14 mouse cellular contexts compared by ENCODE assay signal in the genomic region with DNA sequence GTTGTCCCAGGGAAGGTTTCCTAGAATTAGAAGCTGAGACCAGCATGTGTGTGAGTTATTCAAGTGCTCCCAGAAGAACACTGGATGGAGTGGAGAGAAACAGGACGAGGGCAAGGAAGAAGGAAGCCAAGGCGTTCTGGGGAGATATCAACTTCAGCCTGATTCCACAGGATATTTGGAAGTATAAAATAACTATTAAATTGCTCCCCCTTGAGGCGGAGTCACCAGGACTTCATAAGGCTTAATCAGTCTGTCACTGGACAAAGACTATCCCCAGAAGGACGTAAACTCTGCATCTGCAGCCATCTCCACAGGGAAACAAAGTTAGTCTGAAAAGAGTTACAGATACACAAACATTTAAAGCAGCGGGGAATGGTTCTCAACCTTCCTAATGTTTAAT.
DNase-seq lines count a peak whose midpoint lies in the region; ATAC-seq and TF ChIP-seq lines count a peak whose summit lies in the region.
"Had no signal": no experiment of that assay in that cellular context is flagged by ENCODE, and none has a peak within 500 bp of the region (broad histone marks: within the 10 kb centered on the region; RNA-seq: fewer than 3 reads in every experiment).

No protein-coding gene starts in this region.

- TF ChIP-seq POLR2A in lung, adult 2 months (IDR thresholded peaks at IDR 0.05; ENCODE audit: borderline replicate concordance, extremely low read depth, low read depth, low read length) = no peak

- peaks cover 5% of the 10 kb centered on the region; the same call in 1 of the 2 replicates for H3K4me1 ChIP-seq in hindbrain, postnatal 0 days (ENCODE audit: insufficient read depth, low read length)
- no peaks in the 10 kb centered on the region; the same call in none of the 2 replicates for H3K4me1 ChIP-seq in hindbrain, embryonic 16.5 days (ENCODE audit: control insufficient read depth, insufficient read depth, low read depth, low read length)
- no peaks in the 10 kb centered on the region for H3K4me1 ChIP-seq in lung, postnatal 0 days (ENCODE audit: insufficient read depth, low read depth, low read length)
- H3K4me1 ChIP-seq in lung, adult 2 months (ENCODE audit: control insufficient read depth, insufficient read depth, low read length) = no peaks in the 10 kb centered on the region
- H3K4me1 ChIP-seq: embryonic facial prominence, embryonic 13.5 days; forebrain, embryonic 15.5 days; heart, embryonic 13.5 days; liver, embryonic 15.5 days had no signal

- H3K27me3 ChIP-seq in hindbrain, postnatal 0 days (ENCODE audit: insufficient read depth, low read length) = no peaks in the 10 kb centered on the region
- H3K27me3 ChIP-seq in hindbrain, embryonic 16.5 days (replicated peaks; ENCODE audit: control insufficient read depth, insufficient read depth, low read length) = no peaks in the 10 kb centered on the region
- no peaks in the 10 kb centered on the region for H3K27me3 ChIP-seq in lung, postnatal 0 days (replicated peaks; ENCODE audit: insufficient read depth, low read length)
- H3K27me3 ChIP-seq: embryonic facial prominence, embryonic 13.5 days; forebrain, embryonic 15.5 days; heart, embryonic 13.5 days; liver, embryonic 15.5 days; midbrain, embryonic 15.5 days had no signal

- WGBS in hindbrain, postnatal 0 days = 74% methylated on average over 5 of the region's 5 CpGs
- 69% methylated on average over 5 of the region's 5 CpGs for WGBS in hindbrain, embryonic 16.5 days
- 48% methylated on average over 5 of the region's 5 CpGs for WGBS in lung, postnatal 0 days
- WGBS in lung, adult 2 months = 50% methylated on average over 5 of the region's 5 CpGs

- no peak for TF ChIP-seq EP300 in lung, postnatal 0 days (IDR thresholded peaks at IDR 0.05)

- H3K36me3 ChIP-seq in hindbrain, postnatal 0 days (ENCODE audit: insufficient read depth, low read length) = no peaks in the 10 kb centered on the region
- H3K36me3 ChIP-seq in hindbrain, embryonic 16.5 days (ENCODE audit: control insufficient read depth, insufficient read depth, low read length) = no peaks in the 10 kb centered on the region
- H3K36me3 ChIP-seq in lung, postnatal 0 days (ENCODE audit: insufficient read depth, low read length) = no peaks in the 10 kb centered on the region
- H3K36me3 ChIP-seq: embryonic facial prominence, embryonic 13.5 days; forebrain, embryonic 15.5 days; heart, embryonic 13.5 days; liver, embryonic 15.5 days; midbrain, embryonic 15.5 days had no signal

- H3K27ac ChIP-seq in hindbrain, postnatal 0 days = no peak overlapping the region
- H3K27ac ChIP-seq in hindbrain, embryonic 16.5 days (ENCODE audit: low read depth, low read length) = no peak overlapping the region
- no peak overlapping the region for H3K27ac ChIP-seq in lung, postnatal 0 days (ENCODE audit: low read length)
- H3K27ac ChIP-seq: embryonic facial prominence, embryonic 13.5 days; forebrain, embryonic 15.5 days; heart, embryonic 13.5 days; liver, embryonic 15.5 days; midbrain, embryonic 15.5 days had no signal

- DNase-seq in adrenal gland, postnatal 10 days = peak; percentile 19
- DNase-seq in adrenal gland, postnatal 14 days = no peak
- no peak for DNase-seq in hindbrain, postnatal 0 days (ENCODE audit: low spot score)
- peak; percentile 38 for DNase-seq in lung, postnatal 0 days (ENCODE audit: low spot score)
- DNase-seq in lung, adult 2 months = no peak
- peak; percentile 26 for DNase-seq in heart, postnatal 4 days
- no peak for DNase-seq in urinary bladder, postnatal 14 days (ENCODE audit: low spot score)

- H3K4me3 ChIP-seq in hindbrain, postnatal 0 days (ENCODE audit: low read length) = no peak overlapping the region
- H3K4me3 ChIP-seq in hindbrain, embryonic 16.5 days (ENCODE audit: low read length) = no peak overlapping the region
- no peak overlapping the region for H3K4me3 ChIP-seq in lung, postnatal 0 days (ENCODE audit: low read depth, low read length)
- no peak overlapping the region for H3K4me3 ChIP-seq in lung, adult 2 months (replicated peaks; ENCODE audit: extremely low read depth, low read depth, low read length)
- H3K4me3 ChIP-seq: embryonic facial prominence, embryonic 13.5 days; forebrain, embryonic 15.5 days; heart, embryonic 13.5 days; liver, embryonic 15.5 days; midbrain, embryonic 15.5 days had no signal

- no peak overlapping the region for H3K4me2 ChIP-seq in hindbrain, postnatal 0 days (ENCODE audit: low read depth, low read length)
- H3K4me2 ChIP-seq in hindbrain, embryonic 16.5 days (ENCODE audit: low read length) = no peak overlapping the region
- no peak overlapping the region for H3K4me2 ChIP-seq in lung, postnatal 0 days (replicated peaks; ENCODE audit: low read depth, low read length)
- H3K4me2 ChIP-seq: embryonic facial prominence, embryonic 13.5 days; forebrain, embryonic 15.5 days; heart, embryonic 13.5 days; liver, embryonic 15.5 days had no signal

- 0 out of 2 replicates have a peak, but pooled peaks have one; percentile 21 for TF ChIP-seq CTCF in hindbrain, postnatal 0 days (IDR thresholded peaks at IDR 0.05; ENCODE audit: low read depth)
- peak; percentile 55 for TF ChIP-seq CTCF in lung, postnatal 0 days (IDR thresholded peaks at IDR 0.05)
- TF ChIP-seq CTCF in lung, adult 2 months (IDR thresholded peaks at IDR 0.05; ENCODE audit: insufficient read depth, low read length) = no peak

- ATAC-seq in hindbrain, postnatal 0 days = no peak
- ATAC-seq in hindbrain, embryonic 16.5 days = no peak
- ATAC-seq in lung, postnatal 0 days = no peak
- ATAC-seq: forebrain, embryonic 15.5 days; inflammation-experienced regulatory T-cells, adult 6 months had no signal

- H3K9ac ChIP-seq in hindbrain, postnatal 0 days (replicated peaks; ENCODE audit: low read length) = no peak overlapping the region
- no peak overlapping the region for H3K9ac ChIP-seq in hindbrain, embryonic 16.5 days (ENCODE audit: low read depth, low read length)
- H3K9ac ChIP-seq in lung, postnatal 0 days (replicated peaks; ENCODE audit: low read depth) = no peak overlapping the region
- H3K9ac ChIP-seq: embryonic facial prominence, embryonic 13.5 days; forebrain, embryonic 15.5 days; heart, embryonic 13.5 days; liver, embryonic 15.5 days; midbrain, embryonic 15.5 days had no signal

- H3K9me3 ChIP-seq in hindbrain, postnatal 0 days (ENCODE audit: low read length) = no peaks in the 10 kb centered on the region
- no peaks in the 10 kb centered on the region for H3K9me3 ChIP-seq in hindbrain, embryonic 16.5 days (ENCODE audit: control insufficient read depth, low read length)
- no peaks in the 10 kb centered on the region for H3K9me3 ChIP-seq in lung, postnatal 0 days (ENCODE audit: low read length)
- H3K9me3 ChIP-seq: embryonic facial prominence, embryonic 13.5 days; forebrain, embryonic 15.5 days; heart, embryonic 13.5 days; liver, embryonic 15.5 days; midbrain, embryonic 15.5 days had no signal

Comparison
In these comparisons a context has a peak if more than half of its experiments do, and no peak if none do; other contexts are left out.
1. DNase-seq: peak in adrenal gland, postnatal 10 days (single experiment), lung, postnatal 0 days (single experiment) and heart, postnatal 4 days (single experiment); none in adrenal gland, postnatal 14 days (single experiment), hindbrain, postnatal 0 days (single experiment), lung, adult 2 months (single experiment) and urinary bladder, postnatal 14 days (single experiment).